Mouse (Mus musculus): ENCODE data around the gene Prss21.

DNA sequence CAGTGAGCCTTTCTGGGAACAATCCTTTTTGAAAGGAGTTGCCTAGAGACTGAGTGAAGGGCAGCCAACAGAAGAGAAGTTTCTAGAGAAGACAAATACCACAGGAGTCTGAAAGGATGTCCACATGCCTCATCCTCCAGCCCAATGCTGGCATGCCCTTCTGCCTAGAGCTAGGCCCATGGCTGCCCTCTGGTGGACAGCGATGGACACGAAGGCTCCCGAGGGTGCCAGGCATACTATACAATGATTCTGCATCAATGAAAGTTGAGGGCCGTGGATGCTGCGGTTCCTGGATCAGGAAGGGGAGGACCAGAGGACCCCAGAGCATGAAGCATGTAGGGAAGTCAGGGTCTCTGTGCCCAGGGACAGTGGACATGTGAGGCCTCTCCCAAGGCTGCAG, 14.6 kb upstream of the Prss21 start:
- TF ChIP-seq GATA1 (IDR thresholded peaks at IDR 0.05; ENCODE audit: borderline replicate concordance, low read length): no peak
- no peak for TF ChIP-seq FLI1 (IDR thresholded peaks at IDR 0.05; ENCODE audit: low read length)
